Mouse (Mus musculus) kidney, postnatal 14 days (tissue): ENCODE results near the gene Ndufb10.

Experiments used
- DNase-seq: peaks from one replicate; pipeline ENCODE4 v3.0.0; 2022; ENCODE audit warnings: mixed read lengths

The Ndufb10 gene

GRCm38 (mm10) chr17:24705821-24706220 is 18.5 kb downstream of the Ndufb10 start:
- no peak for DNase-seq

DNA sequence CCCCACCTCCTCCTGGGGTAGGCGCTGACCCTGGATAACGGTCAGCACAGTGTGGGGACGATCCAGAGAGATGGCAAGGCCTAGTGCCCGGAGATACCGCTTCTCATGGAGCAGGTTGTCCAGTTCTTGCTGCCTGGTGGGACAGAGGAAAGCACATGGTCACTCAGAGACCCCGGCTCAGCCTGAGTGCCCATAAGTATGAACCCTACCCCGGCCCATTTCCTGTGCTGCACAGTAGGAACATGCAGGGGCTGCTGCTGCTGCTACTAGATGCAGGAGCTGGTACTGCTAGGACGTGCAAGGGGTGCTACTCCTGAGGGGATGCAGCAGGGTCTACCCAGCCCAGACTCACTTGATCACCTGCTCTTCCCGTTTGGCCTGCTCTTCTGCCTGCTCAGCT is 23.0 kb downstream of the Ndufb10 start:
- DNase-seq, result no peak

DNA sequence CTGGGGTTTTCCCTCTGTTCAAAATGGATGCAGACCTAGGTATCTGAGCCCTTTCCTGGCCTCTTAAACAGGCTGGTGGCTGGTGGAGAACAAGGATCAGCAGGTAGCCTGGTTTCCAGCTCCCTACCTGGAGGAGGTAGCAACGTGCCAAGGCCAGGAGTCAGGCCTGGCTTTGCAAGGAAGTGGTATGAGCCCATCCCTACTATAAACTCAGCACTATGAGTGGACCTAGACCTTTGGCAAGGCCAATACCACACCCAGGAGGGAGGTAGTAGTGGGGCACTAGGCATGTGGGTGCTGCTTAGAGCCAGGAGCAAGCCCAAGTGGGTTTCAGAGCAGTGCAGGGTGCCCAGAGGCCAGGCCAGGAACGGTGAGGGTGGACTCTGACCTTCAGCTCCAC is 24.8 kb downstream of the Ndufb10 start:
- DNase-seq, result no peak

DNA sequence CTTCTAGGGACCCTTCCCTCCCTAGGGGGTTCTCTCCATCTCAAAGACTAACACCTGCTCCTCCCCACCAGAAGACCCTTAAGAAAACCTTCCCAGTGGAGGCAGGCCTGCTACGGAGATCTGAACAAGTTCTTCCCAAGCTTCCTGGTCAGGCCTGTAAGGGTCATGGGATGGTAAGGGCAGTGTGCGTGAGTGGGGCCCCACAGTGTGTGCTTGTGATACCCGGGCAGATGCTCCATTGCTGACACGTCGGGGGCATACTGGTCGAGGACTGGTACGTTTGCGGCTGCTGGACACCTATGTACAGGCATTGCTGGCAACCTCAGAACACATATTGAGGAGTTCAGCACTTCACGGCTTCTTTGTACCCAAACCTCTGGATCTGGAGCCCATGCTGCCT is 25.6 kb downstream of the Ndufb10 start:
- DNase-seq, result no peak

GRCm38 (mm10) chr17:24697985-24698384 is 26.3 kb downstream of the Ndufb10 start:
- DNase-seq, result no peak

- DNase-seq, result peak; percentile 94
Measured at GRCm38 (mm10) chr17:24696011-24696697, 28.1 kb downstream of the Ndufb10 start, which contains the start of the genes Gfer and Noxo1. Gene Gfer, minus strand, starts transcription at chr17:24696156. Gene Noxo1, plus strand, starts transcription at chr17:24696234.

DNA sequence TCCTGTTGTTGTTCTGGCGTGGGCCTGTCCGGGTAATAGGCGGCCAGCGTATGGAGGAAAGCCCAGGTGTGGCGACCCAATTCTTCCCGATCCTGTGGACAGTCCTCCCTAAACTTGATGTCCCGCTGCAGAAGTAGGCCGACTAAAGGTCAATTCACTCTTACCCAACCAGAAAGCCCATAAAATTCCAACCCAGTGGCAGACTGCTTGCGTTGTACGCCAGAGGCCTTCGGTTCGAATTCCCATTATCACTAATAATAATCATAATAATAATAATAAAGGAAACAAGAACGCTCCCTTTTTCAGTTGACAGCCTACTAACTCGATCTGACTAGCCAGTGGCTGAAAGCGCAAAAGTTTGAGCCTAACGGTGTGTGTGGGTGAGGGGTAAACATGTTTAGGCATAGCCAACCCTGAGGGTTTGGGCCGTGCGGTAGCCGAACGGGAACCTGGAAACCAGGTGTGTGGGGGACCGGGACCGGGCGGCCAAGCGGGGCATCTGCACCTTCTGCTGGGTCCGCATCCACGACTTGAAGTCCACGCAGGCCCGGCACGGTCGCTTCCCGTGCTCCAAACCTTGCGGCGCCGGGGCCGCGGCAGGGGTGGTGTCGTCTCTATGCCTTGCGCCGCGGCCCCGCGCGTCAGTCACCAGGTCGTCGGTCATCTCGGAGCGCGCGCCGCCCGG is 28.8 kb downstream of the Ndufb10 start:
- DNase-seq, result no peak

DNA sequence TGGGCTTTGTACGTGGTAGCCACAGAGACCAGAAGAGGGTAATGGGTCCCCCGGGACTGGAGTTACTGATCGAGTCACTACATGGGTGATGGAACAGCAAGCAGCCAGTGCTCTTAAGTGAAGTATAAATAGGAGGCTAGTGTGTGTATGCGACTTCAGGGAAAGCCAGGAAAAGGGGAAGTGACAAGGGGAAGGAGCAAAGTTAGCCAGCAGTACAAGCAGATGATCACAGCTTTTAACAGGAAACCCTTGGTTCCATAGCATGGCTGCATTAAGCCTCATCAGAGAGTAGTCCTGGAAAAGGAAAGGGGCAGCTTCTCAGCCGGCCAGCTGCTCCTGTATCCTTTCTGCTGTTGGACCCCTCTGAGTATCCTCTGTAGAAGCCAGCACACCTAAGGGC is 31.9 kb downstream of the Ndufb10 start:
- DNase-seq, result no peak

DNA sequence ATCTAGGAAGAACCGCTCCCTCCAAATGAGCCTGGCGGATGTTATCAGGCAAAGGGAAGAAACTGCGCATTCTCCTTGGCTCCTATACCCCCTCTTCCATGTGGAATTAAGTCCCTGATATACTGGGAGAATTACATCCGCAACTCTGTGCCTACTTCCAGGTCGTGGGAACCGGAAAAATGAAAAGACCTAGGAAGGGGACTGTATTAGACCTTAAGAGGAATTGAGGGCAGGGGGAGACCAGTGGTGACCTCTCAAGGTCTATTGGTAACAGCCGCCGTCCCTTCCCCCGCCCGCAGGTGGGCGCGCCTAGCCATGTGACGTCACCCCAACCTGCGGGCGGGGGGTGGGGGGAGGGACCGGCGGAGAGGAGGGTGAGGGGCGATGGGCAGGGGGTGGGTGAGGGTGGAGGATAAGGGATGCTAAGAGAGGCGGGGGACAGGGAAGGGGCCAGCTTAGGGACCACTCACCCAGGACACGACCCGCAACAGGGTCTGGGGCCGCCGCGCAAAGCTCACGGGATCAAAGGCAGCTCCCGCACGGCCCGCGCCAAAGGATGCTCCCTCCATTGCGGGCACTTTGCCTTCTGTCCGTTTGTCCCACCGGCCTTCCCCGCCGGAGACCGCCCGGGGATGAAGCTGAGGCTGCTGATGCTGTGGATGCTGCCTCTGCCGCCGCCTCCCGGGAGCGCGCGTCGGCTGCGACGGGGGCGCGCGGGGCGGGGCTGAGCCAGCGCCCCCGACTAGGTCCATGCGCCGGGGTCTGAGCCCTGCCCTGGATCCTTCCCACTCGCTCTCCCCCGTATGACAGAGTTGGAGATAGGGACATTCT is 34.8 kb downstream of the Ndufb10 start, which contains the start of gene Syngr3:
Gene Syngr3, minus strand, starts transcription at position 705 of the 831 bp plus-strand sequence.
- DNase-seq, result no peak

DNA sequence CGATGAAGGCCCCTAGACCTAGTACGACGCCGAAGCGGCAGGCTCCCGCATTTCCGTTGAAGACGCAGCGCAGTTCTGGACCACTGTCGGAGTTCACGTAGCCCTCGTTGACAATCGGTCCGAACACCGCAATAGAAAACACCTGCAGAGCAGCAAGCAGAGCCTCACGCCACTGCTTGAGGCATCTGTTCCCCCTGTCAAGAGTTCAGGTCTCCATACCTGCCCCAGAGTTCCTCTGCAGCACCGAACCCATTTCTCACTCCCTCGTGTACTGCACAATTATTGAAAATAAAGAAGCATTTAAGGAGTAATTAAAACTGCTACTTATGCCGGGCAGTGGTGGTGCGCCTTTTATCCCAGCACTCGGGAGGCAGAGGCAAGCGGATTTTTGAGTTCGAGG is 36.7 kb downstream of the Ndufb10 start:
- no peak for DNase-seq

GRCm38 (mm10) chr17:24687146-24687595 is 37.1 kb downstream of the Ndufb10 start:
- DNase-seq, result peak; percentile 72

DNA sequence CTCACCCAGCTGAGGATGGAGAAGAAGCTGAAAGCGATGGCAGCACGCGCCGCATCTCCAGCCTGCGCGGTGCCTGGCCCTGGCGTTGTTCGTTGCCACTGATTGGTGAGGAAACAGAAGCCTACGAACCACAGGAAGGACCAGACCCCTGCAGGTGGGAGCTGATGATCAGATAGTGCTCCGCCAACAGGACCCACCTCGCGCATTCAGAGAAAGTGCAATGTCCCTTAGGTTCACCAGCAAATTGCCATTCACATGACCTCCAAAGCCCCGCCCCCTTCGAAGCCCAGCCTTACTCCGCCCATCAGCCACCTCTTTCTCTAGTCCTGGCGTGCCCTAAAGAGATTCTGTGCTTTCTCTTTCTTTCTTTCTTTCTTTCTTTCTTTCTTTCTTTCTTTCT is 37.8 kb downstream of the Ndufb10 start:
- peak; percentile 53 for DNase-seq

DNA sequence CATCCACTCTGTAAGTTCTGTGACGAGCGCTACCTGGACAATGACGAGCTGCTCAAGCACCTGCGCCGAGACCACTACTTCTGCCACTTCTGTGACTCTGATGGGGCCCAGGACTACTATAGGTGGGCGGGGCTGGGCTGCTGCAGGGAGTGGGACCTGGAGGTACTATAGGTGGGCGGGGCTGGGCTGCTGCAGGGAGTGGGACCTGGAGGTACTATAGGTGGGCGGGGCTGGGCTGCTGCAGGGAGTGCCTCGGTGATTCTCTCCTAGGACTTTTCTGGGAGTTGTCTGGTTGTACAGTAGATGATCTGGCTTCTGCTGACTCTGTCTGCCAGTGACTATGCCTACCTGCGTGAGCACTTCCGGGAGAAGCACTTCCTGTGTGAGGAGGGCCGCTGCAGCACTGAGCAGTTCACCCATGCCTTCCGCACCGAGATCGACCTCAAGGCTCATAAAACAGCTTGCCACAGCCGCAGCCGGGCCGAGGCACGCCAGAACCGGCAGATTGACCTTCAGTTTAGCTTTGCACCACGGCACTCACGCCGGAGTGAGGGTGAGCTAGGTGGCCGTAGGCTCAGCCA is 46.7 kb downstream of the Ndufb10 start:
- DNase-seq, result no peak

GRCm38 (mm10) chr17:24676877-24677276 is 47.4 kb downstream of the Ndufb10 start:
- no peak for DNase-seq

GRCm38 (mm10) chr17:24676187-24676586 is 48.1 kb downstream of the Ndufb10 start:
- DNase-seq, result peak; percentile 75

DNA sequence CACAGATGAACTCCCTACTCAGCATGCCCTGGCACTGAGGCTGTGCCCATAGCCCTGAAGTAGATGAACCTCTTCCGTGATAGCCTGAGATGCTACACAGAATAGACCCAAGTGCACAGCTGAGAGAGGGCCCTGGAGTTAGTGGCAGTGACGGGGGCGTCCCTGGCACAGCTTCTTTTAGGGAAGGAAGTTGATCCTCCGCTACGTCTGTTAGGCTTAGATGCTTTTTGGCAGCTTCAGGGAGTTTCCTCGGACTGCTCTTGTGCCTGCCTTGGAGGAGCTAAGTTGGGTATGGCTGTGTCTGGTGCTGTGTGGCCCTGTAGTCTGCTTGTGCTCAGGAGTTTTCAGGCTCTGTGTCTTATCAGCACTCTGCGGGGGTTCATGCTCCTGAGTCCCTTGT is 50.0 kb downstream of the Ndufb10 start:
- DNase-seq, result no peak

DNA sequence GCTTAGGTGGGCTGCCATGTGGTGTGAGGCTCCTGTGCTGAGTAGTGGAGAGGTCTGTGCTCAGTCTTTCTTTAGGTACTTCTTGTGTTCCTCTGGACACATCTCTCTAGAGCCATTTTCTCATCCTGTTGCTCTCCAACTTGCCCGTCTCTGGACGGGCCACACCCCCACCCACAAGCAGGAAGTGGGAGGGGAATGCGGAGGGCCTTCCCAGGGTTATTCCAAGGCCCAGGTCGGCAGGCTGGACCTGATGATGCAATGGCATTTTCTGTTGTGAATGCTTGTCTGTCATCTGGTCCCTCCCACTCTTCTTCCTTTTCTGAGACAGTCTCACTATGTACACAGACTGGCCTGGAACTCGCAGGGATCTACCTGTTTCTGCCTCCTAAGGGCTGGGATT is 52.1 kb downstream of the Ndufb10 start:
- peak; percentile 74 for DNase-seq
